Mouse (Mus musculus) forebrain, embryonic 16.5 days (tissue): ENCODE results near the gene BC048403. TPM values are rescaled to one million over a fixed set of nuclear protein-coding genes. Genes with fewer than 3 reads are reported as not detected.
A peak's percentile ranks its signal among the peaks of the same experiment; 100 is the strongest.
"Not testable (repeated sequence)": the region's sequence is repeated elsewhere in the genome, so short reads cannot be mapped to it uniquely, and the experiment has no call there.

ENCODE experiments used
- ATAC-seq: fragments of 200-750 bp; cut with Nextera tagmentation; 2 replicates; pipeline ENCODE4 v1.8.0; 2017; ENCODE audit warnings: mild to moderate bottlenecking, moderate library complexity
- H3K27ac ChIP-seq: fragments of 300-500 bp; sonication (generic); 2 replicates; pipeline ENCODE4 v1.5.1; 2014; ENCODE audit warnings: low read length, control low read depth
- H3K27me3 ChIP-seq: fragments of 300-500 bp; sonication (generic); replicated peaks from 2 replicates; pipeline ENCODE4 v1.6.1; 2014; ENCODE audit warnings: low read length; ENCODE audit not compliant: control insufficient read depth, insufficient read depth
- H3K36me3 ChIP-seq: fragments of 300-500 bp; sonication (generic); 2 replicates; pipeline ENCODE4 v1.6.1; 2014; ENCODE audit not compliant: control insufficient read depth, insufficient read depth
- H3K4me1 ChIP-seq: fragments of 300-500 bp; sonication (generic); replicated peaks from 2 replicates; pipeline ENCODE4 v1.6.1; 2014; ENCODE audit warnings: low read length; ENCODE audit not compliant: control insufficient read depth, insufficient read depth
- H3K4me2 ChIP-seq: fragments of 300-500 bp; sonication (generic); 2 replicates; pipeline ENCODE4 v1.6.1; 2014; ENCODE audit warnings: mild to moderate bottlenecking, low read length, control low read depth
- H3K4me3 ChIP-seq: fragments of 300-500 bp; sonication (generic); replicated peaks from 2 replicates; pipeline ENCODE4 v1.5.1; 2014; ENCODE audit warnings: mild to moderate bottlenecking, low read length, control low read depth
- H3K9ac ChIP-seq: fragments of 300-500 bp; sonication (generic); replicated peaks from 2 replicates; pipeline ENCODE4 v1.6.1; 2014; ENCODE audit warnings: low read depth, low read length, control low read depth
- H3K9me3 ChIP-seq: fragments of 300-500 bp; sonication (generic); 2 replicates; pipeline ENCODE4 v1.6.1; 2016; ENCODE audit warnings: low read length; ENCODE audit not compliant: control insufficient read depth
- WGBS: fragments of 180-500 bp; shearing (Covaris S2); extraction: QIAGEN DNeasy Blood & Tissue Kit; methylation state at CpG from one replicate; pipeline ENCODE4 v1.1.7; 2014; 5-methylcytosine and 5-hydroxymethylcytosine counted together
- polyA plus RNA-seq: library from polyadenylated mRNA; unstranded; fragments of >200 nt; fragmentation: Nextera tagmentation; extraction: Ambion mirVana; gene quantifications from 2 replicates; pipeline ENCODE4 v1.2.1, GENCODE M21; 2015

BC048403 gene
- polyA plus RNA-seq, 1 experiment from 2014 or later: 3.3 TPM

GRCm38 (mm10) chr10:121767295-121767694 lies 27.6 kb downstream of the BC048403 start:
- WGBS: 78% methylated on average over 3 of the region's 3 CpGs
- H3K4me2 ChIP-seq, H3K27me3 ChIP-seq, H3K9ac ChIP-seq, H3K9me3 ChIP-seq, ATAC-seq, H3K27ac ChIP-seq, H3K4me3 ChIP-seq, H3K36me3 ChIP-seq: not testable (repeated sequence)
- peaks cover 11% of the 10 kb centered on the region; the same call in 1 of the 2 replicates for H3K4me1 ChIP-seq

GRCm38 (mm10) chr10:121769711-121770110 lies 30.0 kb downstream of the BC048403 start:
- H3K4me2 ChIP-seq: no peak overlapping the region
- H3K36me3 ChIP-seq: no peaks in the 10 kb centered on the region
- H3K27ac ChIP-seq: no peak overlapping the region
- no peak overlapping the region for H3K9ac ChIP-seq
- H3K27me3 ChIP-seq: no peaks in the 10 kb centered on the region
- no peaks in the 10 kb centered on the region for H3K9me3 ChIP-seq
- peaks cover 11% of the 10 kb centered on the region; the same call in 1 of the 2 replicates for H3K4me1 ChIP-seq
- H3K4me3 ChIP-seq: no peak overlapping the region
- ATAC-seq: no peak
- 94% methylated on average over 5 of the region's 5 CpGs for WGBS

- H3K27me3 ChIP-seq: no peaks in the 10 kb centered on the region
- ATAC-seq: no peak
- H3K4me3 ChIP-seq: no peak overlapping the region
- no peak overlapping the region for H3K27ac ChIP-seq
- 49% methylated on average over 18 of the region's 20 CpGs for WGBS
- no peaks in the 10 kb centered on the region for H3K36me3 ChIP-seq
- no peak overlapping the region for H3K9ac ChIP-seq
- peak overlapping the region; percentile 26 for H3K4me2 ChIP-seq
- H3K9me3 ChIP-seq: no peaks in the 10 kb centered on the region
- no peaks in the 10 kb centered on the region; the same call in 1 of the 2 replicates for H3K4me1 ChIP-seq
These were observed 31.2 kb downstream of the BC048403 start for GRCm38 (mm10) chr10:121770624-121771577.

- Histone ChIP-seq H3K4me1 (no peaks in the 10 kb centered on the region), H3K27me3 (no peaks in the 10 kb centered on the region), H3K9ac (no peak overlapping the region), H3K27ac (no peak overlapping the region), H3K4me2 (no peak overlapping the region), H3K4me3 (no peak overlapping the region), H3K36me3 (no peaks in the 10 kb centered on the region), H3K9me3 (no peaks in the 10 kb centered on the region)
- no peak for ATAC-seq
- WGBS: 83% methylated on average over 4 of the region's 4 CpGs
These were observed 34.1 kb downstream of the BC048403 start for GRCm38 (mm10) chr10:121773813-121774212.

- no peak overlapping the region for H3K9ac ChIP-seq
- no peak overlapping the region for H3K27ac ChIP-seq
- H3K4me2 ChIP-seq: no peak overlapping the region
- H3K9me3 ChIP-seq: no peaks in the 10 kb centered on the region
- no peak for ATAC-seq
- WGBS: 50% methylated on average over 3 of the region's 3 CpGs
- H3K27me3 ChIP-seq: no peaks in the 10 kb centered on the region
- H3K4me1 ChIP-seq: no peaks in the 10 kb centered on the region
- no peak overlapping the region for H3K4me3 ChIP-seq
- H3K36me3 ChIP-seq: no peaks in the 10 kb centered on the region
These were observed 36.3 kb downstream of the BC048403 start for GRCm38 (mm10) chr10:121775990-121776389.

- ATAC-seq: no peak; the same call in 1 of the 2 replicates
- no peak overlapping the region for H3K4me3 ChIP-seq
- H3K4me2 ChIP-seq: no peak overlapping the region
- H3K27me3 ChIP-seq: no peaks in the 10 kb centered on the region
- WGBS: 52% methylated on average over 14 of the region's 14 CpGs
- H3K4me1 ChIP-seq: no peaks in the 10 kb centered on the region
- H3K9me3 ChIP-seq: peaks cover 7% of the 10 kb centered on the region; the same call in 1 of the 2 replicates
- no peak overlapping the region for H3K27ac ChIP-seq
- no peak overlapping the region for H3K9ac ChIP-seq
- H3K36me3 ChIP-seq: peaks cover 26% of the 10 kb centered on the region
These were observed 41.4 kb downstream of the BC048403 start for GRCm38 (mm10) chr10:121781159-121781558.

GRCm38 (mm10) chr10:121788536-121788935 lies 48.8 kb downstream of the BC048403 start:
- WGBS: 94% methylated on average over 3 of the region's 3 CpGs
- Histone ChIP-seq H3K36me3 (peaks cover 17% of the 10 kb centered on the region), H3K4me1 (no peaks in the 10 kb centered on the region), H3K4me2 (no peak overlapping the region), H3K27me3 (no peaks in the 10 kb centered on the region), H3K27ac (no peak overlapping the region), H3K9ac (no peak overlapping the region), H3K9me3 (peaks cover 7% of the 10 kb centered on the region; the same call in 1 of the 2 replicates), H3K4me3 (no peak overlapping the region)
- no peak for ATAC-seq

- WGBS: 7% methylated on average over 6 of the region's 6 CpGs
- no peak for ATAC-seq
- no peaks in the 10 kb centered on the region for H3K27me3 ChIP-seq
These were observed 50.3 kb downstream of the BC048403 start for GRCm38 (mm10) chr10:121790078-121790477.

GRCm38 (mm10) chr10:121792661-121793060 lies 52.9 kb downstream of the BC048403 start:
- H3K9ac ChIP-seq: no peak overlapping the region
- H3K27me3 ChIP-seq: no peaks in the 10 kb centered on the region
- no peaks in the 10 kb centered on the region for H3K9me3 ChIP-seq
- 87% methylated on average over 17 of the region's 17 CpGs for WGBS
- no peaks in the 10 kb centered on the region for H3K4me1 ChIP-seq
- H3K4me2 ChIP-seq: no peak overlapping the region
- no peak overlapping the region for H3K27ac ChIP-seq
- H3K4me3 ChIP-seq: no peak overlapping the region
- H3K36me3 ChIP-seq: peaks cover 1% of the 10 kb centered on the region; the same call in 1 of the 2 replicates
- ATAC-seq: no peak

More at GRCm38 (mm10) chr10:121790078-121790477, 50.3 kb downstream of the BC048403 start:
- Histone ChIP-seq H3K4me2 (no peak overlapping the region), H3K4me3 (no peak overlapping the region), H3K36me3 (peaks cover 2% of the 10 kb centered on the region), H3K4me1 (no peaks in the 10 kb centered on the region), H3K9ac (no peak overlapping the region), H3K9me3 (no peaks in the 10 kb centered on the region), H3K27ac (no peak overlapping the region)
